Mouse (Mus musculus) embryonic facial prominence, embryonic 13.5 days (tissue): ENCODE measurements around the gene Fkbp15. TPM values are rescaled to one million over a fixed set of nuclear protein-coding genes. Genes with fewer than 3 reads are reported as not detected.
A peak's percentile ranks its signal among the peaks of the same experiment; 100 is the strongest.

Experiments
- ATAC-seq: fragments of 200-750 bp; cut with Nextera tagmentation; 2 replicates; pipeline ENCODE4 v1.8.0; 2017; ENCODE audit warnings: low read depth; ENCODE audit not compliant: insufficient number of reproducible peaks, insufficient read depth, low FRiP score, low TSS enrichment
- H3K27ac ChIP-seq: fragments of 300-500 bp; sonication (generic); 2 replicates; pipeline ENCODE4 v1.5.1; 2015; ENCODE audit warnings: moderate library complexity, mild to moderate bottlenecking, inconsistent platforms
- H3K27me3 ChIP-seq: fragments of 300-500 bp; sonication (generic); 2 replicates; pipeline ENCODE4 v1.6.1; 2015; ENCODE audit warnings: mild to moderate bottlenecking, inconsistent platforms
- H3K36me3 ChIP-seq: fragments of 300-500 bp; sonication (generic); 2 replicates; pipeline ENCODE4 v1.6.1; 2015; ENCODE audit warnings: mild to moderate bottlenecking, inconsistent platforms
- H3K4me1 ChIP-seq: fragments of 300-500 bp; sonication (generic); 2 replicates; pipeline ENCODE4 v1.6.1; 2015; ENCODE audit warnings: inconsistent platforms
- H3K4me2 ChIP-seq: fragments of 300-500 bp; sonication (generic); 2 replicates; pipeline ENCODE4 v1.6.1; 2015; ENCODE audit warnings: moderate library complexity, mild to moderate bottlenecking, inconsistent platforms
- H3K4me3 ChIP-seq: fragments of 300-500 bp; sonication (generic); 2 replicates; pipeline ENCODE4 v1.5.1; 2015; ENCODE audit warnings: mild to moderate bottlenecking, inconsistent platforms
- H3K9ac ChIP-seq: fragments of 300-500 bp; sonication (generic); 2 replicates; pipeline ENCODE4 v1.6.1; 2015; ENCODE audit warnings: mild to moderate bottlenecking, inconsistent platforms
- H3K9me3 ChIP-seq: fragments of 300-500 bp; sonication (generic); 2 replicates; pipeline ENCODE4 v1.6.1; 2016; ENCODE audit warnings: inconsistent platforms
- WGBS: fragments of 180-500 bp; shearing (Covaris S2); methylation state at CpG from one replicate; pipeline ENCODE4 v1.1.7; 2015; ENCODE audit warnings: mixed read lengths; 5-methylcytosine and 5-hydroxymethylcytosine counted together
- polyA plus RNA-seq: library from polyadenylated mRNA; unstranded; fragments of >200 nt; fragmentation: Nextera tagmentation; extraction: Ambion mirVana; gene quantifications from 2 replicates; pipeline ENCODE4 v1.2.1, GENCODE M21; 2015

Fkbp15 gene
- polyA plus RNA-seq, 1 experiment from 2014 or later, result 25.5 TPM

DNA sequence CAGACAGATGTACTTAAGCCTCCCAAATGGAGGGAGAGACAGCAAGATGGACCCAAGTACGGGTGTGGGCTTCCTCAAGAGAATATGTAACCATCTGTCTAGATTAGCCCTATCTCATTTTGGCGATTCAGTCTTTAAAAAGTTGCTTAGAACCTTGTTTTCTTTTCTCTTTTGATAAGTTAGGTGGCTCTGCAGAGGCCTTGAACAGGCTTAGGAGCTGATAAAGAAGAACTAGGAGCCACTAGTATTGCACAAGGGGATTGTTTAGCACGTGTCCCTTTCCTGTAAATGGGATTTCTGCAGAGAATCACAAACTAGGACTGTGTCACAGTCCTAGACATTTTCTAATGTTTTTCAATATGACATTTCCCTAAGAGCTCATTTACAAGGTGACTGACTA lies 8.7 kb upstream of the Fkbp15 start:
- H3K27ac ChIP-seq, result no peak overlapping the region
- no peak overlapping the region for H3K4me2 ChIP-seq
- H3K4me3 ChIP-seq, result no peak overlapping the region
- H3K36me3 ChIP-seq, result no peaks in the 10 kb centered on the region
- ATAC-seq, result no peak
- 81% methylated on average over 3 of the region's 3 CpGs for WGBS
- H3K27me3 ChIP-seq, result no peaks in the 10 kb centered on the region
- H3K4me1 ChIP-seq, result no peaks in the 10 kb centered on the region; the same call in 1 of the 2 replicates
- no peaks in the 10 kb centered on the region for H3K9me3 ChIP-seq
- H3K9ac ChIP-seq, result no peak overlapping the region

DNA sequence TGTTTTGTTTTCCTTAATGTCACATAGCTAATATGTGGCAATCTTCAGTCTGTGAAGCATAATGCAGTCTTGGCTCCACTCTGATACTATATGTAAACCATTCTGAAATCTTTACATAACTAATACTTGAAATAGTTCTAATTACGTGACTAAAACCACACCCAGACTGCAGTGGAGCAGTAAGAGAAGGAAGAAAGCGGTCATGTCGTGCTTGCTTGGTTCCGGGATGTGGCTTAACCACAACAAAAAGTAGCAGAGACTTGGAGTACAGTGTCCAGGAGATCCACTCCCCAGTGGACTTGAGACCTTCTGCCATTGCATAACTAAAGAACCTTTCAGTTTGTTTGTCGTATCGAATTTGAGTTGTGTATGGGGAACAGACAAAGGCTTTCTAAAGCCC lies 7.2 kb upstream of the Fkbp15 start:
- Histone ChIP-seq H3K9ac (no peak overlapping the region), H3K4me2 (no peak overlapping the region), H3K27ac (no peak overlapping the region), H3K27me3 (no peaks in the 10 kb centered on the region), H3K4me3 (no peak overlapping the region), H3K4me1 (no peaks in the 10 kb centered on the region; the same call in 1 of the 2 replicates), H3K9me3 (no peaks in the 10 kb centered on the region), H3K36me3 (no peaks in the 10 kb centered on the region)
- no peak for ATAC-seq
- WGBS, result 85% methylated on average over 6 of the region's 6 CpGs

DNA sequence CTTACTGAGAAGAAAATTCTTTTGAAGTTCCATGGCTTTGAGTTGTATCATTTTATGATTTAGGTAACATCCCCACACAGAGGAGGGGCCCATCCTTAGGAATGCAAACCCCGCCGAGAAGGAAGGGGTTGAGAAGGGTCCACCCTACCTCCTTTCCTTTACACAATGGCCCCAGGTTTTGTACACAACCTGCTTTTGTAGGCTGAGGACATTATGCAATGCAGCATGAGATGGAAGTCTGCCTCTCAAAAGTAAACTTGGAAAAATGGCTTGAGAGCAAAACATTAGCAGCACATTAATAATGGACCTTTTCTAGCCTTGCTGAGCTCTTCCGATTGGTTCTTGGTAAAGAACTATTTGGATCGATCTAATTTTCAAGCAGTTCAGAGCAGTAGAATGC lies 5.9 kb upstream of the Fkbp15 start:
- ATAC-seq, result no peak
- H3K27me3 ChIP-seq, result no peaks in the 10 kb centered on the region
- H3K36me3 ChIP-seq, result no peaks in the 10 kb centered on the region
- H3K4me3 ChIP-seq, result no peak overlapping the region
- no peak overlapping the region for H3K27ac ChIP-seq
- WGBS, result 81% methylated on average over 4 of the region's 4 CpGs
- no peak overlapping the region for H3K4me2 ChIP-seq
- no peaks in the 10 kb centered on the region for H3K9me3 ChIP-seq
- no peak overlapping the region for H3K9ac ChIP-seq
- H3K4me1 ChIP-seq, result peaks cover 8% of the 10 kb centered on the region

DNA sequence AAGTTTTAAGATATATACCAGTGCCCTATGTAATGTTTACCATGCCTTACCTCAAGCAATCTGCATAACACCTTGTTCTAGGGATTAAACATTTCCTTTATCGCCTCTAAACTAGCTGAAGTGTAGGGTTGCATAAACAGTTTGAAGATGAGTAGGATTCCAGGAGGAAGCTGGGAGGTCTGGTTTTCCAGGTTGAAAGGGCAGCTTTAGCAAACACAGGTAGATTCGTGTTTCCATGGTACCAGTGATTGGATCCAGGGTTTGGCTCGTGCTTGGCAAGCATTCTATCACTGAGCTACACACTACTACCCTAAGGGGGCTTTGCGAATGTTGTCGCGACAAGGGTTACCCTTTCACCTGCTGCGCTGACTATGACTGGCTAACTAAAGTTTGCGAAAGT lies 4.0 kb upstream of the Fkbp15 start:
- H3K27ac ChIP-seq, result no peak overlapping the region
- H3K4me1 ChIP-seq, result peaks cover 12% of the 10 kb centered on the region
- H3K9ac ChIP-seq, result no peak overlapping the region
- no peaks in the 10 kb centered on the region for H3K27me3 ChIP-seq
- ATAC-seq, result no peak
- WGBS, result 88% methylated on average over 8 of the region's 8 CpGs
- H3K36me3 ChIP-seq, result no peaks in the 10 kb centered on the region
- no peaks in the 10 kb centered on the region for H3K9me3 ChIP-seq
- H3K4me3 ChIP-seq, result no peak overlapping the region
- H3K4me2 ChIP-seq, result no peak overlapping the region

DNA sequence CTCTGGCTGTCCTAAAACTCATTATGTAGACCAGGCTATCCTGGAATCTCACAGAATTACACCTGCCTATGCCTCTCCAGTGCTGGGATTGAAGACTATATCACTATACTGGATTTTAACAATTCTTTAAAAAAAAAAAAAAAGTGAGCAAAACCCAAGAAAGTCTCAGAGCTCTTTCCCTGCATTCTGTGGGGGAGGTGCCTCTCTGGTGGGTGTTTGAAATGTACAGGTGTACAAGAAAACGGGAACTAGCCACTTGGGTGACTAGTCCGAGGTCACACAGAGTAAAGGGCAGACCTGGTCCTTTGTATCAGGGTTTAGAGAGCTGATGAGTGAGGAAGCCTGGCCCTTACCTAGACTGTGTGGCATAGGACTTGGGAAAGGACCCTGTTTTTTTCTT lies 2.1 kb upstream of the Fkbp15 start:
- ATAC-seq, result no peak
- Histone ChIP-seq H3K4me1 (peaks cover 17% of the 10 kb centered on the region), H3K9me3 (no peaks in the 10 kb centered on the region), H3K27ac (no peak overlapping the region), H3K4me3 (no peak overlapping the region), H3K9ac (no peak overlapping the region), H3K36me3 (no peaks in the 10 kb centered on the region), H3K27me3 (no peaks in the 10 kb centered on the region), H3K4me2 (no peak overlapping the region)
- WGBS, result 91% methylated on average over 2 of the region's 2 CpGs

DNA sequence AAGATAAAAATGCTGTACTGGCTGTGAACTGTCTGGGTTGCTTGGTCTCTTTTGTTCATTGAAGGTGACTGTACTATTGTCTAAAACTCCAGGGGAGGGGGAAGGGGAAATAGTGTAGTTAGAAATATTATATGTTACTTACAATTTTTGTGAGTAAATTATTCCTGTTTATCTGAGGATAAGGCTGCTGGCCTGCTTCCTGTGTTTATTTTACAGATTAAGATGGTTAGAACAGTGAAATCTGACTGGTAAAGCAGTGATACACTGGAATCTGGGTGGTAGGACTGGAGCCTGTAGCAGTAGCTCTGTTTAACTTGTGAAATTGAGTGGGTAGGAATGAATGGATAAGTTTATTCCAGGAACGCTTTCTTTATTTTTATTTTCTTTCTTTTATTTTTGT lies 1.6 kb upstream of the Fkbp15 start:
- Histone ChIP-seq H3K4me1 (peaks cover 17% of the 10 kb centered on the region), H3K27me3 (no peaks in the 10 kb centered on the region), H3K36me3 (no peaks in the 10 kb centered on the region), H3K9ac (peak overlapping the region; percentile 87), H3K27ac (no peak overlapping the region), H3K4me3 (peak overlapping the region; percentile 84), H3K4me2 (peak overlapping the region; percentile 78), H3K9me3 (no peaks in the 10 kb centered on the region)
- 85% methylated on average over 1 of the region's 1 CpGs for WGBS
- ATAC-seq, result no peak

DNA sequence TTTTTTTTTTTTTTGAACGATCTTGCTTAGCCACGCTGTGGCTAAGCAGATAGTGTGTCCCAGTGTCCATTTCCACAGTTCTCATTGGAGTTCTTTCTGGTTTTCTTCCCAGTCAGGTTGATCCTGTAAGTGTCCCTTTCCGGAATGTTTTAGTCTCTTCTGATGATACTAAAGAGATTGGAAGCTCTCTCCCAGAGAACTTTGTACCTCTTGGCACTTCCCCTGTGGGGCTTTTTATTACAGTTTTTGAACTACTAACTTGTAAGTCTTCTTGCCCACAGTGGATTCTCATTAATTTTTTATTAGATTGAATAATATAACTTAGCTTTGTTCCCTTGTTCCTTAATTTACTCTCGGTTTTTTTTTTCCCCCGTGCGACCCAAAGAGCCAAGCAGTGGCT lies 1.2 kb upstream of the Fkbp15 start:
- peak overlapping the region; percentile 84 for H3K4me3 ChIP-seq
- H3K27me3 ChIP-seq, result no peaks in the 10 kb centered on the region
- H3K27ac ChIP-seq, result no peak overlapping the region
- WGBS, result 44% methylated on average over 6 of the region's 6 CpGs
- peaks cover 17% of the 10 kb centered on the region for H3K4me1 ChIP-seq
- ATAC-seq, result no peak
- peak overlapping the region; percentile 78 for H3K4me2 ChIP-seq
- no peaks in the 10 kb centered on the region for H3K36me3 ChIP-seq
- H3K9me3 ChIP-seq, result no peaks in the 10 kb centered on the region
- H3K9ac ChIP-seq, result peak overlapping the region; percentile 87

DNA sequence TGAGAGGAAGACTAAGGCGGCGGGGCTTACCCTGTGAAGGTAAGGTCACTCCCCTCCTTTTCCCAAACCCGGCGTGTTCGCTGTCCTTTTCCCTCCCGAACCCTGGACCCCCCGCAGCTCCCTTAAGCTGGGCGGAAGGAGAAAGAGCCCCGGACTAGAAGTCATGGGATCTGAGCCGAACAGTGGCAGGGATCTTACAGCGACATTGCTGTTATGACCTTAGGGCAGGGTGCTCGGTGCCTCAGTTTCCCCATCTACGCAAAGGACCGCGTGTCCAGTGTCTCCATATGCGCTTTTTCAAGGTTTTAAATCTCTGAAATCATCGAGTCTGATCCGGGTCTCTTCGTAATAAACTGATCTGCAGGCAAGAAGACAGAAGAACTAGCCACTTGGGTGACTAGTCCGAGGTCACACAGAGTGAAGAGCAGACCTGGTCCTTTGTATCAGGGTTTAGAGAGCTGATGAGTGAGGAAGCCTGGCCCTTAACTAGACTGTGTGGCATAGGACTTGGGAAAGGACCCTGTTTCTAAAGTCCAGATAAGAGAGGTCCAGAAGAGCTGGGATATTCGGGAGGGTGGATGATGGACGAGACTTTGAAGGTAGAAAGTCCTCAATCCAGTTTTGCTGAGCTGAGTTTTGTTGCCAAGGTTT lies 582 bp upstream of the Fkbp15 start:
- under 1% methylated on average over 22 of the region's 22 CpGs for WGBS
- peak overlapping the region; percentile 48 for H3K27ac ChIP-seq
- no peak for ATAC-seq

DNA sequence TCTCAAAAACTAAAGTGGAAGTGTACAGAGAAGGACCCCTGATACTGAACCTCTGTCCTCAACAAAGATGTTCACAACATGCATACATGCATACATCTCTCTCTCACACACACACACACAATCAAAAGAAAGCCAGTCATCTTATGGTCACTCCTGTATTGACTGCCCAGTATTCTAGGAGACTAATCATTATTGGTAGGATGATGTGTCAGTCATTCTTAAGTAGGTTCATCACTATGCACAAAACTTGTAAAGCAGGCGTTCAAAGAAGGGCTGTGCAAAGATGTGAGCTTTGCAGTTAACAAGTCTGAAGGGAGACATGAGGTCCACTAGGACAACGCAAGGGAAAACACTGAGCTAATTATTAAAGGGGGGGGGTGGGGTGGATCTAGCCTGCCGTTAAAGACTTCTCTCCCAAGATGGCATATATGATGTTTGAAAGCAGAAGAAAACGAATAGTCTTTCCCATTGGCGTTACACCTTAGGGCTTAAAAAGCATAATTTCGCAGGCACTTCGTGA lies 1.0 kb downstream of the Fkbp15 start:
- no peak for ATAC-seq
- H3K9me3 ChIP-seq, result no peaks in the 10 kb centered on the region
- 47% methylated on average over 7 of the region's 7 CpGs for WGBS

More for the DNA sequence above, 582 bp upstream of the Fkbp15 start:
- no peaks in the 10 kb centered on the region for H3K9me3 ChIP-seq
- H3K9ac ChIP-seq, result peak overlapping the region; percentile 87
- H3K27me3 ChIP-seq, result no peaks in the 10 kb centered on the region
- no peaks in the 10 kb centered on the region for H3K36me3 ChIP-seq
- H3K4me2 ChIP-seq, result peak overlapping the region; percentile 78
- peak overlapping the region; percentile 84 for H3K4me3 ChIP-seq
- H3K4me1 ChIP-seq, result peaks cover 17% of the 10 kb centered on the region

DNA sequence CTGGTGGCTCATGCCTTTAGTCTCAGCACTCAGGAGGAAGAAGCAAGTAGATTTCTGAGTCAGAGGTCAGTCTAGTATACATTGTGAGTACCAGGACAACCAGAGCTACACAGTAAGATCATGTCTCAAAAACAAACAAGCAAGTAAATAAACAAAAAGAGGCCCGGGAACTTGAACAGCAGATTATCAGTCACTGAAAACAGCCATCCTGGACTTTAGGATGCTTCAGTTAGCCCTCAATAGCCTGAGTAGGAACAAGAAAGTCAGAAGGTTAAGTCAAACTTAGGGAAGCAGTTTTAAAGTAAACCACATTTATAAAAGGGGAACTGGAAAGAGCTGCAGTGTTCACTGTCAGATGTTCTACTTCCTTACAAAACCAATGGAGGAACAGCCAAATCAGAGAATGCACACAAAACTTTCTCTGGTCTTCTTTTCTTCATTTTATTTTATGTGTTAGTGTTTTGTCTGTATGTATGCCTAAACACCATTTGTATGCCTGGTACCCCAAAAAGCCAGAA lies 2.7 kb downstream of the Fkbp15 start:
- Histone ChIP-seq H3K4me3 (no peak overlapping the region), H3K4me1 (peaks cover 17% of the 10 kb centered on the region), H3K9ac (no peak overlapping the region), H3K4me2 (no peak overlapping the region), H3K36me3 (no peaks in the 10 kb centered on the region), H3K27me3 (no peaks in the 10 kb centered on the region), H3K9me3 (no peaks in the 10 kb centered on the region), H3K27ac (no peak overlapping the region)
- 91% methylated on average over 1 of the region's 1 CpGs for WGBS
- no peak for ATAC-seq

More for the DNA sequence above, 1.0 kb downstream of the Fkbp15 start:
- Histone ChIP-seq H3K4me2 (peak overlapping the region; percentile 78), H3K4me1 (peaks cover 17% of the 10 kb centered on the region), H3K27me3 (no peaks in the 10 kb centered on the region), H3K36me3 (no peaks in the 10 kb centered on the region), H3K27ac (no peak overlapping the region), H3K4me3 (peak overlapping the region; percentile 84), H3K9ac (peak overlapping the region; percentile 87)

DNA sequence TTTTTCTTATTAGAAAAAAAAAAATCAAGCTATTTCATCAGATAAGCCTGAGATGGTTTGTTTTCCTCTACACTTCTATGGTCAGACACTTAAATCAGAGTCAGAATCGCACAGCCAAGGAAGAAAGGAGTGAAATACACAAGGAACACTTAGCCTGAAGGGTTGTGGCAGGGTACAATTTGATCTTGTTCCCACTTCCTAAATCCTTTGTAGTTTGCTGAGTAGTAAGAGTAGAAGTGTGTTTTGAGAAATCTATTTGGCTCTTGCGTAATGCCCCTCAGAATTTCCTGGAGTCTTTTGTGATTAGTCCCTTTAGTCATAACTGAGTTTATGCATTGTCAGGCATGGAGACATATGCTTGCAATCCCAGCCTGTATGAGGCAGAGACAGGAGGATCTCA lies 11.0 kb downstream of the Fkbp15 start:
- Histone ChIP-seq H3K4me2 (no peak overlapping the region), H3K9ac (no peak overlapping the region), H3K27me3 (no peaks in the 10 kb centered on the region), H3K27ac (no peak overlapping the region), H3K4me3 (no peak overlapping the region), H3K4me1 (no peaks in the 10 kb centered on the region), H3K9me3 (no peaks in the 10 kb centered on the region), H3K36me3 (peaks cover 50% of the 10 kb centered on the region)
- no peak for ATAC-seq
- 90% methylated on average over 2 of the region's 2 CpGs for WGBS

DNA sequence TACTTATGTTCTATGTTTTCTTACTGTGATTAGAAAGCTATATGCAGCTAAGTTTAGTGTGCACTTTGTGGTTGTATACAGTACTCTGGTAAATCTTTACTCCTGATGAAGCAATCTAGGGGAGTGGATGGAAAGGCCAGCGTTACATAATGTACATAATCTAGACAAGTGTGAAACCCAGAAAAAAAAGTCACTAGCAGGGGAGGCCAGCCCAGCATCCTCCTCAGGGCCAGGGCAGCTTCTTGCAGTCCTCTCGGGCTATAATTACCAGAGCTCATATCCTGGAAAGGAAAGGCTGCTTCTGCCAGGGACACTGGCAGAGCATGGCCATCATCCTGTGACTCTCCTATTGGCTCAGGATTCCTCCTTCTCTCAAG lies 12.0 kb downstream of the Fkbp15 start:
- Histone ChIP-seq H3K36me3 (peaks cover 58% of the 10 kb centered on the region), H3K27ac (no peak overlapping the region), H3K9ac (no peak overlapping the region), H3K4me3 (no peak overlapping the region), H3K9me3 (no peaks in the 10 kb centered on the region), H3K4me1 (no peaks in the 10 kb centered on the region), H3K27me3 (no peaks in the 10 kb centered on the region), H3K4me2 (no peak overlapping the region)
- no peak for ATAC-seq
- WGBS, result 65% methylated on average over 2 of the region's 2 CpGs
